Mouse (Mus musculus) sigmoid colon, adult 10 weeks (tissue): ENCODE data around the gene Dytn. TPM values are rescaled to one million over a fixed set of nuclear protein-coding genes. Genes with fewer than 3 reads are reported as not detected.

Experiments
- polyA plus RNA-seq: library from polyadenylated mRNA; stranded (reverse); fragments of 350-450 nt; fragmentation: Illumina TruSeq; extraction: RNeasy Lipid Tissue Mini Kit (QIAGEN cat#74804); gene quantifications from one replicate; pipeline ENCODE4 v1.2.3, GENCODE M21; 2014; ENCODE audit warnings: low read depth, low replicate concordance

Gene Dytn
- polyA plus RNA-seq, result not detected

DNA sequence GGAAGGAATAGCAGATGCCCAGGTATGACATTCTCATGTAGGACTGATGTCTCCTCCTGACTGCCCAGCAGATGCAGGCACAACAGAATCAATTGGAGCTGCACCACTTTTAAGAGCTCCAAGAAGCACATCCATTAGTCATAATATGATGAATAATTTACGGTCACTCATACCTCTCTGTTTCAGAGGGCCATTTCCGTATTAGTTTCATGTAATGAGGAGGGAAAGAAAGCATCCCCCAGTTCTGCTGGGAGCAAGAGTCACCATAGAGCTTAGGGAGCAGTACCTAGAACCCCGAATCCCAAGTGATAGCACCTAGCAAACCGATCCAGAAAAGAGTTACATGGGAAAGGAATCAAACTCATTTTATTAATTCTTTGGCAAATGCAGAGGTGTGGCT is at the start of gene Dytn:
Dytn (minus strand) TSS at position 101 of the 400 bp plus-strand sequence.

DNA sequence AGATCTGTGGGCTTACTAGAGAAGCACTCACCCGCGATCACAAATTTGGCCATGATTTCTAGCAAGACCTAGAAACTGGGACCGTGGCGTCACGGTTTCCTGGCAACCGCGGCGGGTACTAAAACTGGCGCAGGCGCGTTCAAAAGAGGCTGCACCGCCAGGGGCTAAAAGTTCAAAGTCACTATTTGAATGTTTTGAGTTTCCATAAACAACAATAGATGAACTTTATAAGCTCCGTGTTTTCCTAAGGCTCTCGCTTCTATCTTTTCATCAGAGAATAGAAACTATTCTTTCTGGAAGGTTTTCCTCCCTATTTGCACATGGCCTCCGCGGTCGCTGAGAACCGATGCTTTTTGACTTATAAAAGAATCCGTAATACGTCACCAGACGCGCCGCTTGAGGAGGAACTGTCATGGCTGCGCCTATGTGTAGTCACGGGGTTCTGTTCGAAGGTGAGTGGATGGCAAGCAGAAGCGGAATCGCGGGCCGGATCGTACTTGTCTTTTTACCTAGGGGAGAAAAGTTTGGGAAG is 43.6 kb upstream of the Dytn start, which contains the start of the genes Mdh1b and Fastkd2:
Mdh1b (minus strand) TSS at position 79 of the 532 bp plus-strand sequence.
Fastkd2 (plus strand) TSS at position 375 of the 532 bp plus-strand sequence.

DNA sequence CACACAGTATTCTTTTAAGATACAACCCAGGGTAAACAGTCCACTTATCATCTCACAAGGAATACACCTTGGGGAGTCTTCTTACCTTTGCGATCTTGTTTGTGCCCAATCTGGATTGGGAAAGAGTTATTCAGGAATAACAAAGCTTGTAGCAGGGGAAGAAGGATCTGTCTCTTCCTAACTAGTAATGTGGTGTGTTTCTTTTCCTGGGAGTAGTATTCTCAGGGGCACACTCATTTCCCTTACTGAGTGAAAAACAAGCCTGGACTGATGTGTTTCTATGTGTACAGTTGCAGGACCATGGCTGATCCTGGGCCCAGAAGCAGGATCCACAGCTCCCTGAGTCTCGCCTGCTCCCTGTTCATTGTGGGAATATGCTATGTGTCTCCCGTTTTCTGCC is 71.1 kb downstream of the Dytn start, which contains the start of gene Gm39653:
Gm39653 (plus strand) TSS at position 301 of the 400 bp plus-strand sequence.

Other genes with a start within 250 kb of the Dytn start
- 15.7 TPM for gene Adam23, start 241.0 kb downstream of the Dytn start, polyA plus RNA-seq
- not detected for gene Gm39653, start 71.0 kb downstream of the Dytn start, polyA plus RNA-seq
- gene Mdh1b, start 43.4 kb upstream of the Dytn start, polyA plus RNA-seq, result not detected
- gene Fastkd2, start 43.7 kb upstream of the Dytn start, polyA plus RNA-seq, result 67.1 TPM
- not detected for gene 4933402D24Rik, start 82.3 kb upstream of the Dytn start, polyA plus RNA-seq